Mouse (Mus musculus) left cerebral cortex, adult 8-10 months (tissue): Measurements from ENCODE around the gene Adgb. TPM values are rescaled to one million over a fixed set of nuclear protein-coding genes. Genes with fewer than 3 reads are reported as not detected.
A peak's percentile ranks its signal among the peaks of the same experiment; 100 is the strongest.
"Not testable (repeated sequence)": the region's sequence is repeated elsewhere in the genome, so short reads cannot be mapped to it uniquely, and the experiment has no call there.

Source experiments
- DNase-seq, 2 experiments: peaks; one replicate each; pipeline ENCODE4 v3.0.0; 2022; ENCODE audit warnings: low spot score in 2 of 2
- total RNA-seq, 4 experiments: library from RNA; stranded (reverse); gene quantifications; 2 replicates each; pipeline ENCODE4 v1.2.4; 2022

Adgb gene
- under 1 TPM; 0.41 to 0.65 (median 0.56) TPM for total RNA-seq

- DNase-seq, result peak; percentile 15 to 36
These were observed at the start of gene Adgb for GRCm38 (mm10) chr10:10471961-10472610. TSS of gene Adgb (minus strand) at chr10:10472326.

DNA sequence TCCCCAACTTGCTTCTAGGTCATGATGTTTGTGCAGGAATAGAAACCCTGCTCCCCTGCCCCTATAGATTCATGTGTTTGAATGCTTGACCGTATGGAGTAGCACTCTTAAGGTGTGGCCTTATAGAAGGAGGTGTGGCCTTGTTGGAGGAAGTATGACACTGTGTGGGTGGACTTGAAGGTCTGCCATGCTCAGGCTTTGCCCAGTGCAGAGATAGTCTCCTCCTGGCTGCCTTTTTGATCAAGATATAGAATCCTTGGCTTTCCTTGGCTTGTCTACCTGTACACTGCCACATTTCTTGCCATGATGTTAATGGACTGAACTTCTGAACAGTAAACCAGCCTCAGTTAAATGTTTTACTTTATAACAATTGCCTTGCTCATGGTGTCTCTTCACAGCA is 8.0 kb upstream of the Adgb start:
- DNase-seq, result no peak

DNA sequence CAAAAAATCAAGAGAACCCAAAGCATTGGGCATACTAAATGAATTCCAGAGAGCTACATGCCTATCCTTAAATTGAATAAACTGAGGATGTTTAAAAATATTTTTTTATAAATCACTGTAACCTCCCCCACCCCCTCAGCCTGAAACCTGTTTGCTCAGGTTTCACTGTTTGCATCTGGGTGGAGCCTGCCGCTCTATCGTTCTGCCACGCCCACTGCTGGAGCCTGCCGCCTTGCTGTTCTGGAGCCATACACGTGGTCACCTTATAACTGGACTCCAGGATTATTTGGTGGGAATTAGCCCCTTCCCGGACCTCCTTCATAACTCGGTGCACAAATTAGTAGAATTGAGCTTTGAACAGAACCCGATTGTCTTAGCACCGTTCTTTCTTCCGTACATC is 5.3 kb upstream of the Adgb start:
- not testable (repeated sequence) for DNase-seq

DNA sequence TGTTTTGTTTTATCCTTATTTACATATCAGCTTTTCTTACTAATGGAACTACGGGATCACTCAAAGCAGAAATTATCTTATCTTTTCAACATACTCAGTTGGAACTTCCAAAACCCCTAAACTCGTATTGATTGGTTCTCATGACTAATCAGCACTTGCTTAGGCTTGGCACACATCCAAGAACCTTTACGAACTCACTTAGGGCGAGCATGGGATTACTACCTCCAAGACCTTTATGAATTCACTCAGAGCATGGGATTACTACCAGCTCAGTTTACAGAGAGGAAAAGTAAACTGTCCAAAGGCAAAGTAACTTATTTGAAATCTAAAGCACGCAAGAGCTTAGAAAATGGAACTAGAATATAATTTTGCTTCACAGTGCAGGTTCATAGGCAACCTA is 4.8 kb upstream of the Adgb start:
- DNase-seq, result no peak

- no peak for DNase-seq
These were observed 4.4 kb upstream of the Adgb start for GRCm38 (mm10) chr10:10476549-10476948.

DNA sequence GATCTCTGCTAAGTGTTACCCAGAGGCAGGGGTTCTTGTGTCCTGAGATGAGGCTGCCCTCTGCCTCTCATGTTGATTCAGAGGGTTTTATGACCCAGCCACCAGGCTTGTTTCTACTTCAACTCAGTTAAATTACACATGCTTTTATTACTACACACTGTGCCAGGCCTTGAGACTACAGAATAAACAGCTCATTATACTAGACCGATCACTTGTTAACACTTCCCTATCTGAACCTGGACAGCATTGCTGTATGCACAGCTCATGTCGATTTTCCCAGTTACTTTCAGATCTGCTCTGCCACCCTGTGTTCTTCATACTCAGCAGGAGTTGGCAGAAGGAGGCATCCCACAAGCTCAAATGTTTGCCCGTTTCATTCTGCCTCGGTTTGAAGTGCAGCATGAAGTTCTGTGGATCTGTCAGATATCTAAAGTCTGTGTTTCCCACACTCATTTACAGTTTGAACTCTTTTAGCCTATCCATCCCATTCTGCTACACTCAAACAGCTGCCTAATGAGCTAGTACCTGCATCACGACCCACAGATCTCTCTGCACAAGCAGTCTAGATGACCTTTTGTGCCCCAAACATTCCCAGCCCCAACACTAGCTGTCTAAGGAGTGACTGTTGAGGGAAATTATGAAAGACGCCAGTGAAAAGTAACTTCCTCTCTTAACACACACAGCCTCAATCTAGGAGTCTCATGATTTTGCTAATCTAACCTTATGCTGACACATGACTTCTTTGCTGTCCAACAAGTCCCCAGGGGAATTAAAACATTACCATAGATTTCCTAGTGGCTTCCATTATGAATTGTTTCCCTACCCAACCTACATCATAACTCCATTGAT is 3.2 kb downstream of the Adgb start:
- DNase-seq, result no peak

DNA sequence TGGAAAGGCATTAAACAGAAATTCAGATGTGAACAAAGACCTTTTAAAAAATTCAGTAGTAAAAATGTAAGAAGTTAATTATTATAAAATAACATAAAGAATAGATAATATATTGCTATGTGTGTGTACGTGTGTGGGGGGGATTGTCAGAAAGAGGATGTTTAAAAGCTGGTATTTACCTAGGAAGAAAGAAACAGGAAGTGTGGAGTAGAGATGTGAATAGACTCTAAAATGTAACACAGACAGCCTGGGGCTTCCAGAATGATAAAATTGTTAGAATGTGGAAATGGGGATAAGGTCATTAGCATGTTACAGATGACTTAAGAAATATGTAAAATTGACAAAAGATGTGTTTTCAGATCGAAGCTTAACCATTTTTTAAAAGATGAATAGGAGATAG is 12.0 kb downstream of the Adgb start:
- no peak for DNase-seq

DNA sequence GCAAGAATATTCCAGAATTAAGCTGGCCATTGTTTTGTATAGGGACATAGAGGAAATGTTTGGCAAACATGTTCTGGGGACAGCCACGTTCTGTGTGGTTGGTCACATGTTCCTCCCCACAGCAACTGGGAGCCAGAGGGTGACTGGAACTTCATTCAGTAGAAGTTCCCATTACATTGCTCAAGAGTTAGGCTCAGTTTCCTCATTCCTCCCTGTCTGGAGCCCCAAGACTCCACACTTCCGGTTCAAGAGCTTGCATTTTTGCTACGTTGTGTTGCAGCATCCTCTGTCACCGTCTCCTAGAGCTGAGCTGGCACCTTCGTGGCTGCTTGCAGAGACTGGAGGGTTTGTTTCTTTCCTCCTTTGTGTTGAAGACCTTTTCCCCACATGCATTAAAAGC is 15.1 kb downstream of the Adgb start:
- DNase-seq, result no peak

- DNase-seq, result no peak
These were observed 23.1 kb downstream of the Adgb start for GRCm38 (mm10) chr10:10449067-10449466.

- DNase-seq, result no peak
These were observed 27.2 kb downstream of the Adgb start for GRCm38 (mm10) chr10:10444841-10445466.

DNA sequence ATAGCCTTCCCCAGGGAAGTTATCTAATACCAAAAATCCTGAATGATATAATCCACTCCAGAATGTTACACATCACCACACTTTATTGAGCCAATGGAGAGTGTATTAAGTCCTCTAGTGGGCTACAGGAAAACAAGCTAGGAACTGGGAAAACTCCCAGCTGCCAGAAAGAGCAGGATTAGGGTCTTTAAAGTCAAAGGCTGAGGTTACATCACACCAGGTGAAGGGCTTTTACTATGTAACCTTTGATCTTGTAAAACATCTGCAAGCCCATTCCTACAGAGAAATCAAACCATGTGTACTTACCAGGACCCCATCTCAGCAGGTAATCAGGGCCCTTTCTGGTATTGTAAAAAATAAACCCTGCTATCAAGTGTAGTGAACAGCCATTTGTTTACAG is 28.6 kb downstream of the Adgb start:
- no peak for DNase-seq

DNA sequence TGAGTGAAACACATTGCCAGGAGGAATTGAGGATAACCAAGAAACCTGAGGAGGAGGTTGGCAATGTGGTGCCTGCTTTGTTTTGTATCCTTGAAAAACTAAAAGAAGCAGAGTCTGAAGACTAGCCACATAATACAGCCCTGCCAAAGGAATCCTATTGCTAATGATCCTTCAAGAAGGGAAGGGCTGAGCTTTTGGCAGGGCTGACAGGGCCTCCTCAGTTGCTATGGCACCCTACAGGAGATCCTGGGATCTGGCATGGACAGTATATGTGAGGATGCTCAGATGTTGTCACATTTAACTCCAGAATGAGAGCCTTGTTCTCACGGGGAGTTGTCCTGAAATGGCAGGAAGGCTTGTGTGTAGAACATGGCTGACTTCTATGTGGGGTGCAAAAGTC is 37.1 kb downstream of the Adgb start:
- DNase-seq, result no peak

DNA sequence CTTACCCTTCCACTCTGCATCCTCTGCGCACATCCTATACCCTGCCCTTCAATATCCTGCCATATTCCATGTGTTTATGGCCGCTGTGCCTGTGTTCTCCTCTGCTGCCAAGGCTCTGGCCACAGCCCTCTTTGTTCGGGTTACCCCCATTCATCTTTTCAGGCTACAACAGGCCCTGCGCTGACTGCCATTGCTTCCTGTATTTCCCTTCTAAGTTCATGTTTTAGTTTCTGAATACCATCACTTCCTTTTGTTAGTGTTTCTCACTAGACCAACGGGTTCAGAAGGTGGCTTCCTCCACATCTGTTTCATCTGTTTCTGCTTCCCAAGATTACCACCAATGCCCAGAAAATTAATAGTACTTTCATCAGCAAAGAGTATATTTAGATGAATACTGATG is 42.5 kb downstream of the Adgb start:
- DNase-seq, result no peak

- no peak for DNase-seq
These were observed 43.1 kb downstream of the Adgb start for GRCm38 (mm10) chr10:10429032-10429431.

DNA sequence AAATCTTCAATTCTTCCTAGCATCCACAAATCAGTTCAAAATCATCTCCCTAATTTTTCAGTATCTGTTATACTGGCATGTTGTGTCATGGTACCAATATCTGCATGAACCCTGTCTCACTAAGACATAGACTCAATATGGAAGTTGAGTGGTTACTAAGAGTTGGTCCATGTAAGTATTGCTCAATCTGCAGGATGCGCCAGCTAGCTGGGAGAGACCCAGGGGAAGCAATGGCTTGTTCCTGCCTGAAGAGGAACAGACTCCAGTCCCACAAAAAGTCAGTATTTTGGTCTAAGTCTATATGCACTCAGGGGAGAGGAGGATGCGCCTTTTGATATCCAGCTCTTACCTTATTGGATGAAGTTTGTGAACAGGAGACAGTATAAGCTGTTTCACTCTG is 47.7 kb downstream of the Adgb start:
- no peak for DNase-seq

- no peak for DNase-seq
These were observed 61.1 kb downstream of the Adgb start for GRCm38 (mm10) chr10:10411046-10411445.

DNA sequence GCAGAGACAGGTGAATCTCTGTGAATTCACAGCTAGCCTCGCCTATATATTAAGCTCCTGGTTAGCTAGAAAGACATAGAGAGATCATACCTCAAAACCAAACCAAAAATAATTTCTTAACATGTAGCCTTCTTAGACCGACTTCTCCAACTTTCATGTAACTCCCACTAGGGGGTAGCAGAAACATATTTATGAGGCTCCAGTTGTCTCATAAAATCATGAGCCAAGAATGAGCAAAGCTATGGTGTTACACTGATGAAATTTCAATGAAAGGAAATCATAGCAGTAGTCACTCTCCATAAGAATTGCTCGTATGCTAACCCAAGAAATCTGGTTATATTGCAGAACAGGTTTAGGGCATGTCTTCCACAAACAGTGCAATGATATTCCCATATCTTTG is 64.0 kb downstream of the Adgb start:
- no peak for DNase-seq

- no peak for DNase-seq
These were observed 76.2 kb downstream of the Adgb start for GRCm38 (mm10) chr10:10395784-10396481.

DNA sequence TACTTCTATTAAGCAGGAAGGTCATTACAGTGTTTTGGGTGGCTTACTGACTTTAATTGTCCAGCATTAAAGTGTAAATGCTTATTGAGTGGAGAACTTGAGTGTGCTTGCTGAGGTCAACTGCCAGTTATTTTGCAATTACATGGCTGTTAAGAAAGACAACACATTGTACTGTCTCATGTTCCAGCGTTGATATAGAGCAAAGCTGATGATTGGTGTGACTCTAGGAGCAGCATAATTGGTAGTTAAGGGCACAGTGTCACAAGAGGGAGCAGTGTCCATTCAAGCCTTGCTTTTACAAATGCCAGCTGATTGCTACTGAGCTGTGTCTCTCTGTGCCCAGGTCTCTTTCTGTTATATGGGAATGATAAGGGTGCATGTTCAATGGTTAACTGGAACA is 97.5 kb downstream of the Adgb start:
- DNase-seq, result no peak

- no peak for DNase-seq
These were observed 108.1 kb downstream of the Adgb start for GRCm38 (mm10) chr10:10364025-10364424.

DNA sequence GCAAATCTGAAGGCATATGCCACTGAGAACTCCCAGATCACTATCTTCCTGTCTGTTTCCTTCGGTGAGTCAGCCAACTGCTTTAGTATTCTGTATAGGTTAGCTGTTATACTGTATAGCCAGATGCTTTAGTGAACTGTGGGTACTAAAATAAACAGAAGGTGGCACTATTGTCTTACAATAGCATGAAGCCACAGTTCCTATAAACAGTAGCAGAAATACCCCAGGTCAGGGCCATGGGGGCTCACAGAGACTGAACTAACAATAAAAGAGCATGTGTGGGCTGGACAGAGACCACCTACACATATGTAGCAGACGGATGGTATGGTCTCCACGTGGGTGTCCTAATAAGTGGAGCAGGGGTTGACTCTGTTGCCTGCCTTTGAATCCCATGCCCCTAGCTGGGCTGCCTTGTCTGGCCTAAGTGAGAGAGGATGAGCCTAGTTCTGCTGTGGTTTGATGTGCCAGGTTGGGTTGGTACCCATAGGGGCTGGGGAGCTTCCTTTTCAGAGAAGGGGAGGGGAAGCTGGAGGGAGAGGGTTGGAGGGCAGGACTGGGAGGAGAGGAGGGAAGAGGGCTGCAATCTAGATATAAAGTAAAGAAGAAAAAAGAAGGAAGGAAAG is 116.4 kb downstream of the Adgb start:
- DNase-seq, result peak in 1 of 2 experiments; percentile 4
